Comparison of ENCODE assay signal across 8 mouse cellular contexts in genomic region chr14:17405551-17406336, GRCm38 (mm10).
A peak's percentile ranks its signal among the peaks of the same experiment; 100 is the strongest.
DNase-seq lines count a peak whose midpoint lies in the region; ATAC-seq and TF ChIP-seq lines count a peak whose summit lies in the region.

No protein-coding gene starts in this region.

- ATAC-seq in forebrain, postnatal 0 days, result no peak; the same call in 1 of the 2 replicates
- ATAC-seq in megakaryocyte progenitor cell, adult 5-6 weeks (replicated peaks; ENCODE audit: poor library complexity), result peak; percentile 65

- H3K36me3 ChIP-seq in forebrain, postnatal 0 days (ENCODE audit: insufficient read depth), result no peaks in the 10 kb centered on the region

- no peak for TF ChIP-seq POLR2A in brain, embryonic 14.5 days (IDR thresholded peaks at IDR 0.05; ENCODE audit: borderline replicate concordance, extremely low read depth, insufficient read depth, insufficient read length, poor library complexity, severe bottlenecking)

- H3K4me3 ChIP-seq in forebrain, postnatal 0 days (ENCODE audit: low read depth, low read length), result no peak overlapping the region

- H3K4me1 ChIP-seq in forebrain, postnatal 0 days (ENCODE audit: insufficient read depth), result no peaks in the 10 kb centered on the region

- H3K27me3 ChIP-seq in forebrain, postnatal 0 days (ENCODE audit: insufficient read depth, low read length), result no peaks in the 10 kb centered on the region

- H3K27ac ChIP-seq in forebrain, postnatal 0 days (ENCODE audit: low read depth, low read length), result no peak overlapping the region

- TF ChIP-seq CTCF in brain, embryonic 14.5 days (IDR thresholded peaks at IDR 0.05; ENCODE audit: borderline replicate concordance, extremely low read depth, insufficient read depth, insufficient read length), result peak; percentile 72; the same call in 1 of the 2 replicates
- peak; percentile 74 for TF ChIP-seq CTCF in forebrain, postnatal 0 days (IDR thresholded peaks at IDR 0.05; ENCODE audit: low read depth)

- no peaks in the 10 kb centered on the region for H3K9me3 ChIP-seq in forebrain, postnatal 0 days (ENCODE audit: low read length)

- H3K9ac ChIP-seq in forebrain, postnatal 0 days, result no peak overlapping the region

- peak; percentile 40 for DNase-seq in gastrocnemius, postnatal 10 days
- no peak for DNase-seq in gastrocnemius, adult 8-10 months (ENCODE audit: low spot score in 2 of 2)
- peak; percentile 68 for DNase-seq in CD4-positive, CD25-positive, alpha-beta regulatory T cell, adult 2 months (ENCODE audit: low read depth, low spot score)
- DNase-seq in brain, embryonic 14.5 days (ENCODE audit: low read depth), result peak; percentile 82
- DNase-seq in forebrain, postnatal 0 days, result peak; percentile 72
- peak; percentile 78 to 84 for DNase-seq in kidney, postnatal 4 days
- peak; percentile 20 to 21 for DNase-seq in spleen, postnatal 36 days (ENCODE audit: low spot score in 2 of 2)

- no peak overlapping the region for H3K4me2 ChIP-seq in forebrain, postnatal 0 days (ENCODE audit: low read depth)

- 69% methylated on average over 2 of the region's 2 CpGs for WGBS in forebrain, postnatal 0 days

Comparison
In these comparisons a context has a peak if more than half of its experiments do, and no peak if none do; other contexts are left out.
1. DNase-seq: peak in gastrocnemius, postnatal 10 days (single experiment), CD4-positive, CD25-positive, alpha-beta regulatory T cell, adult 2 months (single experiment), brain, embryonic 14.5 days (single experiment), forebrain, postnatal 0 days (single experiment), kidney, postnatal 4 days (2 of 2) and spleen, postnatal 36 days (2 of 2); none in gastrocnemius, adult 8-10 months (0 of 2).